Mouse (Mus musculus) liver, adult 2 months (tissue): ENCODE results near the gene Wipf1.

Experiments used
- CTCF ChIP-seq: fragments of 200-500 bp; IDR thresholded peaks from 2 replicates; pipeline ENCODE4 v1.5.1; 2011; ENCODE audit warnings: low read depth, low read length, control low read depth
- POLR2A ChIP-seq: fragments of 200-500 bp; IDR thresholded peaks from 2 replicates; pipeline ENCODE4 v1.6.1; 2011; ENCODE audit warnings: low read length, control low read depth; ENCODE audit not compliant: insufficient read depth; ENCODE audit errors: extremely low read depth

GRCm38 (mm10) chr2:73442015-73442414, 87.5 kb downstream of the Wipf1 start:
- no peak for TF ChIP-seq CTCF
- no peak for TF ChIP-seq POLR2A
